9 mouse cellular contexts compared by ENCODE assay signal in genomic region chr17:29330671-29331410, GRCm38 (mm10). TPM values are rescaled to one million over a fixed set of nuclear protein-coding genes. Genes with fewer than 3 reads are reported as not detected.
DNase-seq lines count a peak whose midpoint lies in the region; ATAC-seq and TF ChIP-seq lines count a peak whose summit lies in the region.
"Had no signal": no experiment of that assay in that cellular context is flagged by ENCODE, and none has a peak within 500 bp of the region (broad histone marks: within the 10 kb centered on the region; RNA-seq: fewer than 3 reads in every experiment).

No protein-coding gene starts in this region.

- intact Hi-C loops in heart, adult 2 months (cut with DNase I): loop anchor here (2.0 kb wide), 1 partner anchor 14 kb away; the partner anchor contains the start of gene Pi16

- no peaks in the 10 kb centered on the region for H3K9me3 ChIP-seq in kidney, embryonic 14.5 days (ENCODE audit: control insufficient read depth, low read length)
- no peaks in the 10 kb centered on the region for H3K9me3 ChIP-seq in stomach, embryonic 16.5 days (replicated peaks; ENCODE audit: control insufficient read depth, low read length)

- peak; percentile 54 to 69 for DNase-seq in heart, adult 2 months
- DNase-seq in heart, postnatal 4 days: no peak
- peak; percentile 81 for DNase-seq in NIH3T3 (ENCODE audit: low read depth)
- peak; percentile 34 for DNase-seq in fat pad, adult 2 months (ENCODE audit: extremely low read depth, low read depth, low spot score)
- DNase-seq in thymus, postnatal 25 days: no peak
- no peak for DNase-seq in layer of hippocampus, postnatal 14 days (ENCODE audit: low spot score in 2 of 2)

- H3K27me3 ChIP-seq in heart, adult 2 months (ENCODE audit: control insufficient read depth, insufficient read depth, low read length): no peaks in the 10 kb centered on the region
- peaks cover 11% of the 10 kb centered on the region for H3K27me3 ChIP-seq in kidney, embryonic 14.5 days (ENCODE audit: control insufficient read depth, insufficient read depth, low read length)
- H3K27me3 ChIP-seq in stomach, embryonic 16.5 days (ENCODE audit: control insufficient read depth, insufficient read depth, low read length): no peaks in the 10 kb centered on the region

- H3K36me3 ChIP-seq in heart, adult 2 months (ENCODE audit: control insufficient read depth, insufficient read depth, low read length): no peaks in the 10 kb centered on the region
- H3K36me3 ChIP-seq in kidney, embryonic 14.5 days (ENCODE audit: control insufficient read depth, insufficient read depth, low read length): peaks cover 37% of the 10 kb centered on the region
- H3K36me3 ChIP-seq in stomach, embryonic 16.5 days (ENCODE audit: control insufficient read depth, insufficient read depth, low read length): peaks cover 23% of the 10 kb centered on the region

- TF ChIP-seq POLR2A in heart, adult 2 months (IDR thresholded peaks at IDR 0.05; ENCODE audit: insufficient read depth, low read depth, low read length): no peak

- H3K4me3 ChIP-seq in heart, adult 2 months: no peak overlapping the region
- H3K4me3 ChIP-seq in kidney, embryonic 14.5 days (ENCODE audit: low read length): no peak overlapping the region
- H3K4me3 ChIP-seq in stomach, embryonic 16.5 days (replicated peaks; ENCODE audit: low read length): no peak overlapping the region
- H3K4me3 ChIP-seq: megakaryocyte, embryonic 14.5 days had no signal

- WGBS in heart, adult 2 months: 14% methylated on average over 5 of the region's 5 CpGs
- WGBS in kidney, embryonic 14.5 days: 29% methylated on average over 5 of the region's 5 CpGs
- WGBS in stomach, embryonic 16.5 days: 27% methylated on average over 5 of the region's 5 CpGs

- peak overlapping the region; percentile 67 for H3K27ac ChIP-seq in heart, adult 2 months
- peak overlapping the region; percentile 56 for H3K27ac ChIP-seq in kidney, embryonic 14.5 days (ENCODE audit: low read depth, low read length)
- peak overlapping the region; percentile 75; the same call in 1 of the 2 replicates for H3K27ac ChIP-seq in stomach, embryonic 16.5 days (ENCODE audit: low read length)

- no peak overlapping the region for H3K9ac ChIP-seq in heart, adult 2 months (ENCODE audit: low read depth, low read length)
- H3K9ac ChIP-seq in kidney, embryonic 14.5 days (ENCODE audit: low read depth, low read length): no peak overlapping the region
- no peak overlapping the region for H3K9ac ChIP-seq in stomach, embryonic 16.5 days (ENCODE audit: low read length)

- H3K79me2 ChIP-seq in heart, adult 2 months (replicated peaks; ENCODE audit: control insufficient read depth, insufficient read depth, low read length): no peaks in the 10 kb centered on the region

- 0 out of 2 replicates have a peak, but pooled peaks have one; percentile 5 for TF ChIP-seq EP300 in heart, adult 2 months (IDR thresholded peaks at IDR 0.05; ENCODE audit: insufficient read depth, low read depth, low read length)

- no peak overlapping the region for H3K4me2 ChIP-seq in kidney, embryonic 14.5 days (replicated peaks; ENCODE audit: low read depth, low read length)
- H3K4me2 ChIP-seq in stomach, embryonic 16.5 days (ENCODE audit: low read depth, low read length): no peak overlapping the region

- ATAC-seq in kidney, embryonic 14.5 days (ENCODE audit: low FRiP score, low TSS enrichment): peak; percentile 37; the same call in 1 of the 2 replicates
- 0 out of 2 replicates have a peak, but pooled peaks have one; percentile 6 for ATAC-seq in stomach, embryonic 16.5 days (ENCODE audit: insufficient read depth, low FRiP score)

- H3K4me1 ChIP-seq in heart, adult 2 months (ENCODE audit: control insufficient read depth, insufficient read depth, low read length): peaks cover 5% of the 10 kb centered on the region
- peaks cover 12% of the 10 kb centered on the region for H3K4me1 ChIP-seq in kidney, embryonic 14.5 days (ENCODE audit: control insufficient read depth, insufficient read depth, low read length)
- peaks cover 13% of the 10 kb centered on the region; the same call in 1 of the 2 replicates for H3K4me1 ChIP-seq in stomach, embryonic 16.5 days (ENCODE audit: control insufficient read depth, insufficient read depth, low read length)

- TF ChIP-seq CTCF in heart, adult 2 months (IDR thresholded peaks at IDR 0.05): 0 out of 2 replicates have a peak, but pooled peaks have one; percentile 3

RNA-seq across cellular contexts. Expression of gene Pi16, which starts 13.4 kb away (rescaled TPM):
- 10 to 100 TPM; 24.1 to 40.7 TPM for total RNA-seq in heart, adult 2 months (2021)
- polyA plus RNA-seq in heart, adult 2 months (2012; rRNA removed): 63.1 and 73.5 TPM in 2 replicates
- total RNA-seq in heart, postnatal 4 days (2021): 10 to 100 TPM in 1 of 2 experiments, 1 to 10 TPM in 1; 8.8 to 10.2 TPM
- polyA plus RNA-seq in kidney, embryonic 14.5 days (2014; fragmentation: Nextera tagmentation; extraction: Ambion mirVana): 0.32 and 0.90 TPM in 2 replicates
- 1.8 and 2.6 TPM in 2 replicates for polyA plus RNA-seq in stomach, embryonic 16.5 days (2015; fragmentation: Nextera tagmentation; extraction: Ambion mirVana)
- 1 to 10 TPM; 1.6 to 1.9 TPM for total RNA-seq in layer of hippocampus, postnatal 14 days (2021)

RNA-seq across cellular contexts. Expression of gene Mtch1, which starts 16.9 kb away (rescaled TPM):
- 100 to 1,000 TPM; 186 to 203 TPM for total RNA-seq in heart, adult 2 months (2021)
- polyA plus RNA-seq in heart, adult 2 months (2012; rRNA removed): 234 and 293 TPM in 2 replicates
- total RNA-seq in heart, postnatal 4 days (2021): 100 to 1,000 TPM; 358 to 374 TPM
- 297 and 364 TPM in 2 replicates for polyA plus RNA-seq in kidney, embryonic 14.5 days (2014; fragmentation: Nextera tagmentation; extraction: Ambion mirVana)
- polyA plus RNA-seq in stomach, embryonic 16.5 days (2015; fragmentation: Nextera tagmentation; extraction: Ambion mirVana): 91.7 and 102 TPM in 2 replicates
- total RNA-seq in layer of hippocampus, postnatal 14 days (2021): 100 to 1,000 TPM; 525 to 527 TPM

RNA-seq across cellular contexts. Expression of gene Fgd2, which starts 29.9 kb away (rescaled TPM):
- total RNA-seq in heart, adult 2 months (2021): 1 to 10 TPM; 1.9 to 2.4 TPM
- polyA plus RNA-seq in heart, adult 2 months (2012; rRNA removed): 5.9 and 9.2 TPM in 2 replicates
- 1 to 10 TPM; 2.1 to 2.8 TPM for total RNA-seq in heart, postnatal 4 days (2021)
- 9.5 and 9.6 TPM in 2 replicates for polyA plus RNA-seq in kidney, embryonic 14.5 days (2014; fragmentation: Nextera tagmentation; extraction: Ambion mirVana)
- 12.1 and 13.1 TPM in 2 replicates for polyA plus RNA-seq in stomach, embryonic 16.5 days (2015; fragmentation: Nextera tagmentation; extraction: Ambion mirVana)
- total RNA-seq in layer of hippocampus, postnatal 14 days (2021): 1 to 10 TPM; 5.6 to 9.0 TPM

Comparison
In these comparisons a context has a peak if more than half of its experiments do, and no peak if none do; other contexts are left out.
1. DNase-seq: peak in heart, adult 2 months (2 of 2), NIH3T3 (single experiment) and fat pad, adult 2 months (single experiment); none in heart, postnatal 4 days (single experiment), thymus, postnatal 25 days (single experiment) and layer of hippocampus, postnatal 14 days (0 of 2).
2. Peak in every context shown above with its lines, with median percentiles within 50 percentile points of each other: H3K27ac ChIP-seq.